Mouse (Mus musculus) spleen, adult 2 months (tissue): ENCODE measurements around the gene Gm2696.

Experiments
- CTCF ChIP-seq: fragments of 200-500 bp; IDR thresholded peaks from 2 replicates; pipeline ENCODE4 v1.5.1; 2011; ENCODE audit warnings: mild to moderate bottlenecking, inconsistent platforms; ENCODE audit not compliant: insufficient read depth, insufficient read length, insufficient replicate concordance; ENCODE audit errors: extremely low read depth
- POLR2A ChIP-seq: fragments of 200-500 bp; IDR thresholded peaks from 2 replicates; pipeline ENCODE4 v1.6.1; 2011; ENCODE audit warnings: low read depth, low read length, inconsistent platforms

- TF ChIP-seq CTCF (no peak), POLR2A (no peak)
Measured at GRCm38 (mm10) chr10:77869651-77870050, 55.2 kb downstream of the Gm2696 start.
